Mouse (Mus musculus) adrenal gland (tissue): ENCODE measurements around the gene Stk11ip.

Experiments
- intact Hi-C: fragments of 180-260 bp; cut with DNase I; formaldehyde crosslinking; loops from one replicate; pipeline ENCODE4 v1.15.1; 2025

Stk11ip gene

DNA sequence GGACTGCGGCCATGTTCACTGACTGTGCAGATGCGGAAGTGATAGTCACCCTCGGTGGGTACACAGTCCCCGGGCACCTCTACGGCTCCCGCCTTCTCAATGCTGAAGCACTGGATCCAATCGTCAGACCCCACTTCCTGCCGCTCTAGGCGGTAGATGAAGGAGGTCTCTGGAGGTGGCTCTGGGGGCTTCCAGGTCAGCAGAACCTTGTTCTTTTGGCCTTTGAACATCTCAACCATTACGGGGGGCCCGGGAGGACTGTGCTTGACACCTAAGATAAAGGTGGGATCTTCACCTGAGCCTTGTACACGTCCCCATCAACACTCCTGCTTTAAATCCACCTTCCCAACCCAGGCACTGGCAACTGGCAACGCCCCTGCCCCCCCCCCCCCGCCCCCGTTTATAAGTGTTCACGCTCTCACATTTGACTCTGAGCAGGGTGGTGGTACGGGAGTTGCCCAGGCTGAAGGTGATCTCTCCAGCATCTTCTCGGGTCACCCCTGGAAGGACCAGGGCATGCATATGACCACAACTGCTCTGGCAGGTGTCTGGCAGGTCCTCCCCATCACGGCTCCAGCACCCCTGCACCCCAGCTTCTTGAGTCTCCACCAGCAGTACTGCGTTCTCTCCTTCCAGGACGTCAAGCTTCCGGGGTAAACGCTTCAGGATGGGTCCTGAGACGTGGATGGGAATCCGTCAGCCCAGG lies 18.2 kb upstream of the Stk11ip start:
- intact Hi-C loops = loop anchor here (5.0 kb wide), 1 partner anchor 54 kb away; no protein-coding TSS in a partner anchor

- intact Hi-C loops = loop anchor here (5.0 kb wide), 1 partner anchor 54 kb away; no protein-coding TSS in a partner anchor
Measured at GRCm38 (mm10) chr1:75503651-75503980, 17.7 kb upstream of the Stk11ip start.

GRCm38 (mm10) chr1:75504256-75505045 lies 16.9 kb upstream of the Stk11ip start:
- intact Hi-C loops = loop anchor here (5.0 kb wide), 1 partner anchor 53 kb away; no protein-coding TSS in a partner anchor

GRCm38 (mm10) chr1:75505159-75505955 lies 16.0 kb upstream of the Stk11ip start:
- intact Hi-C loops = no loop called here

- intact Hi-C loops = no loop called here
Measured at GRCm38 (mm10) chr1:75505956-75506831, 15.1 kb upstream of the Stk11ip start, which contains the start of gene Obsl1. TSS of gene Obsl1 (minus strand) at chr1:75506452.

- intact Hi-C loops = no loop called here
Measured at GRCm38 (mm10) chr1:75507006-75507405, 14.3 kb upstream of the Stk11ip start, which contains the start of gene Inha. TSS of gene Inha (plus strand) at chr1:75507077.

DNA sequence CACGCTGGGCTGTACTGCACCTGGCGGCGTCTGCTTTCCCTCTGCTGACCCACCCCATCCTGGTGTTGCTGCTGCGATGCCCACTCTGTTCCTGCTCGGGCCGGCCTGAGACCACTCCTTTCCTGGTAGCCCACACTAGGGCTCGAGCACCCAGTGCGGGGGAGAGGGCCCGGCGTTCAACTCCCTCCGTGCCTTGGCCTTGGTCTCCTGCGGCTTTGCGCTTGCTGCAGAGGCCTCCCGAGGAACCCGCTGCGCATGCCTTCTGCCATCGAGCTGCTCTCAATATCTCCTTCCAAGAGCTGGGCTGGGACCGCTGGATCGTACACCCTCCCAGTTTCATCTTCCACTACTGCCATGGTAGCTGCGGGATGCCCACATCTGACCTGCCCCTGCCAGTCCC lies 11.7 kb upstream of the Stk11ip start:
- intact Hi-C loops = no loop called here

GRCm38 (mm10) chr1:75510154-75510553 lies 11.2 kb upstream of the Stk11ip start:
- intact Hi-C loops = no loop called here

DNA sequence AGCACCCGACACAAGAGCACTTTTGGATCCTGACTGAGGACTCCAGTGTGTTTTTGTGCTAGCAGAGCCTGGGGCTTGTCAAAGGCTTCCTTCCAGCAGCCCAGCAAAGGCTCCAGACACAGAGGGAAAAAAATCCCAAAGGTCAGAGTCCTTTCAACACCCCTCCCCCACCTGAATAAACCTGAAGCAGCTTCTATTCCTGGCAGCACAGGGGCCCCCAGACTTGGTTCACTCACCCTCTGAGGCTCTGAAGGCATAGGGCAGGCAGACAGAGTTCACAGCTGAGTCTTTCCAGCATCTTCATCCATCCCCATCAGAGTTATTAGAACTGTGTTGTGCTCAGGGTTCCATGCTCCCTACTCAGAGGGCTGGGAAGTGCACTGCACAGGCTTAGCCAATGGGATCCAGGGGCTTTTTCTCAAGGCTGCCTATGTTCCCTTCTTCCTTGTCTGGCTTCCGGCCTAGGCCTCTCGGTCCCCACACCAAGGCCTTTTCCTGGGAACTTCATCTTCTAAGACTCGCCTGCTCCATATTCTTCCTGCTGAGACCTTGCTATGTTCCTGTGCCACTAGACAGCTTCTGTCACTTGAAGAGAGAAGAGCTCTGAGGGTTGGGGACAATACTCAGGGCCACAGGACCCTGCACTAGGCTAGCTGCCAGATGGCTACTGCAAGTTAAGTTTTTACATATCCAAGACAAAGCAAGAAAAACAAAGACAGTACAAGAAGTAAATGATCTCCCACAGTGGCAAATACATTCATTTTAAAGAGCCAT lies 9.7 kb upstream of the Stk11ip start:
- intact Hi-C loops = no loop called here

GRCm38 (mm10) chr1:75512550-75512949 lies 8.8 kb upstream of the Stk11ip start:
- intact Hi-C loops = no loop called here

DNA sequence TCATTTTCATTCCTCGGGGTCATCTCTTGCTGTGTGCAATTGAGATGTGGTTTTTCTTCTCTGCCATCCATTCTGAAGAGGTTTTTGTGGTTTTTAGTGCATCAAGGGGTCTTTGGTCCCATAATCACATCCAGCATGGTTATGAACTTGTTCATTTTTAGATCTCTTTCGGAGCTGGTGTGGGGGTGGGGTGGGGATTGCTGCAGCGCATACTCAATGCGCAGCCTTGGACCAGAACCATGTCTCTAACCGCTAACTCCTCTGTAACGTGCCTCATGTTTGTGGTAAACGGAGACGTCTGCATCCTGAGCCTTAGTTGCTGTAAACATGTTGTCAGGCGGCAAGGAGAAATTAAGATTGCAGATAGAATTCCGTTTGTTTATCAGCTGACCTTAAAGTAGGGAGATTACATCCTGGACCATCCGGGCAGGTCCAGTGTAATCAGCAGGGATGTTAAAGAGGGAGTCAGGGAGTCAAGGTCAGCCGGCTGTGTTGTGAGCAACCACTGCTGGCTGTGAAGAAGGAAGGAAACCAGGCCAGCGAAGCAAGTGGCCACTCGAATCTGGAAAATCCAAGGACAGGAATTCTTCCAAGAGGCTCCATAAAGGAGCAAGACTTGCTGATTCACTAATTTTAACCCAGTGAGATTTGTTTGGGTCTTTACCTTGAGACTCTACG lies 4.5 kb upstream of the Stk11ip start:
- intact Hi-C loops = no loop called here

GRCm38 (mm10) chr1:75517984-75518383 lies 3.3 kb upstream of the Stk11ip start:
- intact Hi-C loops = no loop called here

- intact Hi-C loops = no loop called here
Measured at GRCm38 (mm10) chr1:75518427-75518826, 2.9 kb upstream of the Stk11ip start.

DNA sequence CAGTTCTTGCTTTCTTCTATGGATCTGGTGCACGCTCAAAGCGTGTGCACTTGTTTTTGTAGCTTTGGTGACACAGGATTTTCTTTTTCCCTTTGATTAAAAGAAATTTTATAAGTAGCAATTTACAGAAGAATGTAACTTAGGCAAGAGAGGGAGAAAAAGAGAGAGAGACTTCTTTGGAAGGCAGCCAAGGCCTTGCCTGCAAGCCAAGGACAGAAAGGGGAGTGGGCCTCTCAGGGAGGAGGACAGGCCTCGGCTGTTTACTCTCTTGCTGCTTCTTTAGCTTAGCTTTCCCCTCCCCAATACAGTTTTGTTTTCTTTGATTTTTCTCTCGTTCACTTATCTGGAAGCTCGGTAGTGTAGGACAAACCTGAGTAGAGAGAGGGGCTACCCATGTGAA lies 1.8 kb upstream of the Stk11ip start:
- intact Hi-C loops = no loop called here

- intact Hi-C loops = loop anchor here (5.0 kb wide), 1 partner anchor 38 kb away; no protein-coding TSS in a partner anchor
Measured at GRCm38 (mm10) chr1:75524679-75525078, 3.4 kb downstream of the Stk11ip start.

DNA sequence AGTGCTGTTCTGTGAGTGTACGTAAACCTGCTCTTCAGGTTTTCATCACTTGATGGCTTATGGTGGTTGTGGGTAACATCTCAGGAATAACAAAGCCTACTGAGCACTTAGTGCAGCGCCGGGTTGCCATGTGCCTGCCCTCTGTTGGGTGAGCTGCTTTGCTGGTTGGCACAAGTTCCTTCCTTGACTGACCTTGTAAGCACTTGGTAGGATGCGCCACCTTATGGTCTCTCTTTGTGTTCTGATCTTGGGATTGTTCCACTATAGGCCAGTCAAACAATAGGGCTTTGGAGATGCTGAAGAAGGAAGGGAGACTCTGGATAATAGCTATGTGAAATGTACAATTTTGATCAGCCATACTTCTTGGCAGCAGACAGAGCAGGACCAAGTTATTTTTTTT lies 9.2 kb downstream of the Stk11ip start:
- intact Hi-C loops = no loop called here

GRCm38 (mm10) chr1:75532280-75533172 lies 11.2 kb downstream of the Stk11ip start:
- intact Hi-C loops = no loop called here
